Mouse (Mus musculus) cerebellum, postnatal 25 days (tissue): ENCODE measurements around the gene Tbc1d10c.

ENCODE experiments used
- DNase-seq, 2 experiments: peaks; one replicate each; pipeline ENCODE4 v3.0.0; 2021; ENCODE audit warnings: mixed read lengths in 2 of 2

Tbc1d10c gene

DNA sequence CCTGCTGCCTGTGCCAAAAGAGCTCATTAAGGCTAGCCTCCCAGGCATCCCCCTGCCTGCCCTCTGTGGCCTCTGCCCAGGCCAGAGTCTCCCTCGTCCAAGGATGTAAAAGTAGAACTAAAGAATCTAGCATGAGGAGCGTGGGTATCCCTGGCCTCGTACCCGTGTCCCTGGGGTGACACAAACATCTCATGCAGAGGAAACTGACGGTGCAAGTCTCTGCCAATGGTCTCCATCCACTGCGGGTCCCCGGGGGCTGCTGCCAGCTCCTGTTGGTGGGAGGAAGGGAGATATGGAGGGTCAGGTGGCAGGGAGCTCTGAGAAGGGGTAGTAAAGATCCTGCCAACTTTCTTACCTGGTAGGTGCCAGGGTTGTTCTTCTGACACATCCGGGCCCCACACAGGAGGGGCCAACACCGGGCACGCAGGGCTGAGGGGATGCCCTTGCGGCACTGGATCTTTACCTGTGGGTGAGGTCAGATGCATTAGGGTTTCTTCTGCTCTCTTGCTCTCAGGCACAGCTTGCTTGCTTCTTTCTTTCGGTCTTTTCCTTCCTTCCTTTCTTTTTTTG is 1.9 kb downstream of the Tbc1d10c start:
- no peak for DNase-seq

GRCm38 (mm10) chr19:4187303-4187702 is 3.8 kb downstream of the Tbc1d10c start:
- no peak for DNase-seq

DNA sequence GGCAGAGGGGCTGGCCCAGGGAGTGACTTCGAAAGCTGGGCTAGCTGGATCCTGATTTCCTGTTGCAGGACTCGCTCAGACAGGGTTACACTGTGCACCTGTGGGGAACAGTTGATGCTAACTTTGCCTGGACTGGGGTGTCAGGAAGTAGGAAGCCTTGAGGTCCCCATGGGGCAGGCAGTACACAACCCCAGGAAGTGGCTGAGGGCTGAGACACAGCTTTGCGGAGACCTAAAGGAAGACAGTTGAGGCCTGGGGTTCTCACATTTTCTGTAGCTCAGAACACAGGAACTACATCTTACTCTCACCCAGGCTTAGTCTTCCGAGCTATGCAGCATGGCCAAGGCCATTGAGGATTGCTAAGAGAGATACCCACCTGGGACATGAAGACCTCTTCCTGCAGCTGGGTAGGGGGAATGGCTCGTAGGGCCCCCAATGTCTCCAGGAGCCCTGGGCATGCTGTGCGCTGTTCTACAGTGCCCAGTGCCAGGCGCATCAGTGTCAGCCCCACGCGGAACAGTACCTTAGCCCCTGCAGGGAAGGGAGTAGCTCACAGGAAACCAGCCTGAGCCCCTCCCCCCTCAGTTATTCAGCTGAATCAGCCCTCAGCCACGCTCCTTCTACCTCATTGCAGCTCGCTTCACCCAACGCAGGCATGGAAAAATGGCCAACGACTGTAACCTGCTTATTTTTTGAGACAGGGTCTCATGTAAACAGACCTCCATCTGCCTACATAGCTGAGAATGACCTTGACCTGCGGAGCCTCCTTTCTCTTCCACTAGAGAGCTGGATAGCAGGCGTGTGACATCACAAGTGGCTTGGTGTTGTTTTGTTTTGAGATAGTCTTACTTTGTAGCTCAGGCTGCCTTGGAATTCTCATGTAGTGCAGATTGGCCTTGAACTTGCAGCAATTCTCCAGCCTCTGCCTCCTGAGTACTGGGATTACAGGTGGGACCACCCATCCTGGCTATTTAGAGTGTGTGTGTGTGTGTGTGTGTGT is 5.8 kb downstream of the Tbc1d10c start:
- DNase-seq, result no peak

GRCm38 (mm10) chr19:4183689-4184088 is 7.4 kb downstream of the Tbc1d10c start:
- no peak for DNase-seq

GRCm38 (mm10) chr19:4181892-4182291 is 9.2 kb downstream of the Tbc1d10c start:
- no peak for DNase-seq

GRCm38 (mm10) chr19:4180411-4180810 is 10.7 kb downstream of the Tbc1d10c start:
- no peak for DNase-seq

DNA sequence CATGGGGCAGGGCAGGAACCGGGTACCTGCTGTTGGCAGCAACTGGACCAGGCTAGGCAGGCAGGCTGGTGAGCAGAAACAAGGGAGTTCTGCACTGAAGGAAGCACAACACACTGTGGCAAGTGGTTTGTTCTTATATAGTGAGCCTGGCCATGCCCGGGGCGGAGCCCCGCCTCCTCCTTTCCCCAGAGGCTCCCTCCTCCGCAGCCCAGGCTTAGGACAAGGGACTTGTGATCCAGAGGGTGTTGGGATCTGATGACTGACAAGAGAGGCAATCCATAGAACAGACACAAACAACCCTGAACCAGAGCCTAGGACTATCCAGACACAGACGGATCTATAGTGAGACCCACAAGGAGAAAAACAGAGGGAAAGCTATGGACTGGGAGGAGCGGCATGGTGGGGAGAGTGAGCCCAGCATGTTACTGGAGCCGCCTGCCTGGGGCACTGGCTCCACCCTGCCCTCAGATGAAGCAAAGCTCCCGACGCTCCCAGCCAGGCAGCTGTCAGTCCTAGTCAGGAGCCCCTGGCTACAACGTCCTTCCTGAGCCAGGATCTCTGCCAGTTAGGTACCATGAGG is 15.6 kb downstream of the Tbc1d10c start, which contains the start of gene Carns1:
Gene Carns1, minus strand, starts transcription at position 112 of the 580 bp plus-strand sequence.
- peak in 1 of 2 experiments; percentile 39 for DNase-seq

DNA sequence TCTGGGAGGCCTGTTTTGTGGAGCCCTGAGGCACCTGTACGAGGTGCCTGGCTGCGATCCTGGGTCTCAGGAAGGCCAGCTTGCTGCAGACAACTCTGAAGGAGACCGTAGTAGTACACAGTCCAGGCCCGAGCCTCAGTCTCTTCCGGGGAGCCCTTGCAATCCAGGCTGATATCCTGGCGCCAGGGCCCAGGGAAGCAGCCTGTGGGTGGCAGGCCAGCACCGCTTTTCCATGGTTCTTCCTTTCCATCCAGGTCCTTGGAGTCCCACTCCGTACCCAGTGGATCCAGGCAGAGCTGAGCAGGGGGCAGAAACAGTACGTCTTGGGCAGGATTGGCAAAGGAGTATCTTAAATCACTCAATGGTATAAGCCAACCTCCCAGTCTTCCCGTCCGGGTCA is 18.2 kb downstream of the Tbc1d10c start:
- DNase-seq, result no peak

DNA sequence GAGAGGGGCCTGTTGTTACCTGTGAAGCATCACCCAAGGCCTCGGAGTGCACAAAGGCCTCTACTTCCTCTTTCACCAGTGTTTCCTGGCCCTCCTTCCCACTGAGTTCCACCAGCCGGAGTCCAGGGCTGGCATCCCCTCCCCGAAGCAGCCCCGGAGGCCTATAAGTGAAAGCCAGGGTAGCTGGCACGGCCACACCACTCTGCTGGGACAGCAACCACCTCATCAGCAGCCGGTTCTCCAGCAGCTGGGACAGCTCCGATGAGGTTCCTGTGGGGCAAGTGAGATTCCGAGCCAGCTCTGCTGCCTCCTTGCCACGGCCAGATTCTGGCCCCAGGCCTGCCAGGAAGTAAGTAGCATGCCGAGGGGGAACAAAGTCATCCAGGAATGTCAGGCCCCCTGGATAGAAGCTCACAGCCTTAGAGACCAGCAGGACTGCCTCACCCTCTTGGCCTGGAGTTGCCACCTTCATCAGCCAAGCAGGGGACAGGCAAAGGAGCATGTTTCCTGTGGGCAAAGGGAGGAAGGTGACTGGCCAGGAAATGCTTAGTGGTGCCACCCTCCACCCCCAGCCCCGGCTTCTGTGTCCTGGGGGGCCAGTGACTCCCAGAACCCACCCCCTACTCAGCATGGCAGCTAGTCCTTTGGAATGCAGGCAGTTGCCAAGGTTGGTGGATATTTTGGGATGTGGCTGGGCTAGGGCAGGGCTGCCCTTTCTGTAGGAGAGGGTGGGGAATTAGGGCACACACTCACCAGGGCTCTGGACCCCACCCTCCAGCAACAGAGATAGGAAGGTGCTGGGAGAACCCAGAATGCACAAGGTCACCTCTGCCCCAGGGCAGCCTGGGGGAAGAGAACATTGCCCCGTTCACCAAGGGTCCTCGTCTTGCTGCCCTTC is 19.4 kb downstream of the Tbc1d10c start:
- peak in 1 of 2 experiments; percentile 36 for DNase-seq

GRCm38 (mm10) chr19:4170723-4171392 is 20.2 kb downstream of the Tbc1d10c start:
- no peak for DNase-seq

- peak in 1 of 2 experiments; percentile 76 for DNase-seq
These were observed 21.3 kb downstream of the Tbc1d10c start for GRCm38 (mm10) chr19:4169810-4170209.

- peak; percentile 100 for DNase-seq
These were observed 21.7 kb downstream of the Tbc1d10c start for GRCm38 (mm10) chr19:4169378-4169784.

GRCm38 (mm10) chr19:4166678-4167476 is 24.2 kb downstream of the Tbc1d10c start:
- DNase-seq, result peak in 1 of 2 experiments; percentile 33

GRCm38 (mm10) chr19:4164721-4165120 is 26.4 kb downstream of the Tbc1d10c start:
- no peak for DNase-seq

GRCm38 (mm10) chr19:4164100-4164499 is 27.0 kb downstream of the Tbc1d10c start:
- no peak for DNase-seq

- DNase-seq, result no peak
These were observed 27.6 kb downstream of the Tbc1d10c start for GRCm38 (mm10) chr19:4163543-4163887.

DNA sequence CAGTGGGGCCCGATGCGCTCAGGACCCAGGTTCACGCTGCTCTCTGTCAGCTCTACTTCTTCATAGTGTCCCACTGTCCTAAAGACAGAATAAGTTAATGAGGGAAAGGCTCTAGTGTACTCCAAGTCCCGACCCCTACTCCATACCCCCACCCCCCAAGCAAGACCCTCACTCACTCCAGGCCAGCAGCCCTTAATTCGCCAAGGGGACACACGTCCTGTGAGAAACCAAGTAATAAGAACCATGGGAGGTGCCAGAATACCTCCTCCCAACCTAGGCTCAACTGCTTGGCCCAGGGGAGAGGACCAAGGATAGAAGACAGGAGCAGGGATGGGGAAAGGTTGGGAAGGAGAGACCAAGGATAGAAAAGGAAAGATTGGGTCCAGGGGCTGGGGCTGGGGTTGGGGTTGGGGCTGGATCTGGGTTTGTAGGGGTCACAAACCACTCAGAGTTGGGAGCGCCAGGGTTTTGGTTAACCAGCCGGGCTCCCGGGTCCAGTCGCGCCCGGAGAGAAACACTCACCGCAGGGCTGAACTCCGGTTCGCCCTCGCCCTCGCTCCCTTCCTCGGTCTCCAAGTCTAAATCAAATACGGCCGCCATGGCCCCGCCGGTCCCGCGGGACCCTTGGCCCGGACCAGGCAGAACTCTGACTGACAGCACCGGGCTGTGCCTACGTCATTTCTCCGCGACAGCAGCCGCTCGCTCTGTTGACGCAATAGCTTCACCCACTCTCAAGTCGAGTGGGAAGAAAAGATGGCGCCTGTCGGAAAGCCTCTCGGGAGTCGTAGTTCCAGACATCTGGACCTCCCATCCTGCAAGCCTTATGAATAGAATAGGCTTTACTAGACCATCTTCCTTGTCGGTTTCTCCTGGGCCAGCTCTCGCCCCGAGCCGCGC is 28.2 kb downstream of the Tbc1d10c start, which contains the start of gene Rps6kb2:
Gene Rps6kb2, minus strand, starts transcription at position 709 of the 897 bp plus-strand sequence.
- DNase-seq, result peak; percentile 98

DNA sequence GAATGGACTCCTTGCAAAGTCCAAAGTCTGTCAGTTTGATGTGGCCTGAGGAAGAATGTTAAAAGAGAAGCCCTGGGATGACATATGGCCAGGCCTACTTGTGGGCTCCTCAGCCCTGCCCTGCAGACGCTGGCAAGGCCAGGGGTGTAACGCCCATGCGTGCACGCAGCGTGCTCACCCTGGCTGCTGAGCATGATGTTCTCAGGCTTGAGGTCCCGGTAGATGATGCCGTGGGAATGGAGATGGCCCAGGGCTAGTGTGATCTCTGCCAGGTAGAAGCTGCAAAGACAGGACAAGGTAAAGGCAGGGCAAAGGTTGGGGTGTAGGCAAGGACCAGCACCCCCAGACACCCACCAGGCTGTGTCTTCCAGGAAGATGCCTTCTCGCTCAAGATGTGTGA is 32.0 kb downstream of the Tbc1d10c start:
- no peak for DNase-seq

DNA sequence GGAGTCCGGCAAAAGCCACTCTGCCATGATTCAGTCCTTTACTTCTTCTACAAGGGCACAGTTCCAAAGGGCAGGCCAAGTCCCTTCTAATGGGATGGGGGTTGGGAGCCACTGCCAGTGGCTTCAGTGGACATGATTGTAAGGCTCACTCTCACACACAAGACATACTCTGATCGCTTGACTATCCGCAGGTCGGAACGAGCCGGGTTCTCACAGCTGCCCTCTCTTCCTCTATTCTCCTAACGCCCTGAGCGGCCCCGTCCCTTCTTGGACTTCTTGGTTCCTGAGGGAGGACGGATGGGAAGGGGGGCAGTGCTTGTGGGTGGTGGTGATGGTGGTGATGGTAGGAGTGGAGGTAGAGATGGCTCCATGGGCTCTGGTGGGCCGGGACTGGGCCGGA is 34.3 kb downstream of the Tbc1d10c start:
- no peak for DNase-seq

GRCm38 (mm10) chr19:4156073-4156579 is 35.0 kb downstream of the Tbc1d10c start:
- DNase-seq, result peak in 1 of 2 experiments; percentile 50
